Mouse (Mus musculus) layer of hippocampus, adult 9-10 months (tissue): Measurements from ENCODE around the gene Tmem165.

Experiments
- DNase-seq: peaks from one replicate; pipeline ENCODE4 v3.0.0; 2022; ENCODE audit warnings: low spot score

Gene Tmem165

DNA sequence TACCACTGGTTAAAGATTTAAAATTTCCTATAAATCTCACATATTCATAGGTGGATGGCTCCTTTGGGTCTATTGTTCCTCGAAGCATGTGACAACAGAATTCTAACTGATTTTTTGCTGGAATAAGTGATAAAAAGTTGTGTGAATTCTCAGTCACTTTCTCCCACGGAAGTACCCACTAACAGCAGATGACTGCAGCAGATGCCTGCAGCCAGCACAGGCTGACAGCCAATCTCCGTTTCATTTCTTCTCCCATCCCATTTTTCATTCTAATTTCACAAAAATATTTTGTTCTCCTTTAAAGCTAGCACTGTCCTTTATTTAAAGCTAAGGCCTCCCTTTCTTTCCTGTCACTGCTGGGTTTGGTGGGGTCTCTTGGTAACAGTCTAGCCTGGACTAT is 61.7 kb downstream of the Tmem165 start:
- no peak for DNase-seq

DNA sequence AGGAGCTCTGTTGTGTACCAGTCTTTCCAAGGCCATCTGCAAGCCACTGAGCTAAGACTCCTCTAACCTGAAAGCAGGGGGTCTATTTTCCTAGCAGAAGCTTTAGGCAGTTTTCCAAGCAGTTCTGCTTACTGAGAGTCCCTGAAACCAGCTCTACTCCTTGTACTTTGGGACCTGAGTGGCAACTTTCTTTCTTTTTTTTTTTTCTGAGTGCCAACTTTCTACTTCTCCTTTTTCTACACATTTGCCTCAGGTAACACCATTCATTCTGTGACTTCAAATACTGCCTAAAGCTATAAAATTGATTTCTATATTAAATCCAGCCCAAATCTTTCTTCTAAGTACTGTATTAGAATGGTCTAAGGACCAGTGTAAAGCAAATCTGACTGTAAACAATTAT is 62.9 kb downstream of the Tmem165 start:
- no peak for DNase-seq

- no peak for DNase-seq
These were observed 67.3 kb downstream of the Tmem165 start for GRCm38 (mm10) chr5:76250948-76251347.
